Mouse (Mus musculus) liver, embryonic 14.5 days (tissue): ENCODE data around the gene Crybb2. TPM values are rescaled to one million over a fixed set of nuclear protein-coding genes. Genes with fewer than 3 reads are reported as not detected.

Experiments
- ATAC-seq: fragments of 200-750 bp; cut with Nextera tagmentation; 2 replicates; pipeline ENCODE4 v1.8.0; 2017; ENCODE audit warnings: moderate number of reproducible peaks, mild to moderate bottlenecking, moderate library complexity; ENCODE audit not compliant: insufficient read depth
- DNase-seq, 3 experiments: peaks; one replicate each; pipeline ENCODE4 v3.0.0-alpha.2; 2012 to 2013; ENCODE audit warnings: low read depth in 3 of 3, low spot score in 3 of 3
- H3K27ac ChIP-seq: fragments of 300-500 bp; sonication (generic); 2 replicates; pipeline ENCODE4 v1.5.1; 2014; ENCODE audit warnings: moderate library complexity, mild to moderate bottlenecking, control low read depth, inconsistent platforms
- H3K27me3 ChIP-seq: fragments of 300-500 bp; sonication (generic); 2 replicates; pipeline ENCODE4 v1.6.1; 2014; ENCODE audit warnings: mild to moderate bottlenecking, low read length, moderate library complexity; ENCODE audit not compliant: control insufficient read depth, insufficient read depth
- H3K36me3 ChIP-seq: fragments of 300-500 bp; sonication (generic); replicated peaks from 2 replicates; pipeline ENCODE4 v1.6.1; 2014; ENCODE audit warnings: low read depth; ENCODE audit not compliant: control insufficient read depth, insufficient read depth
- H3K4me1 ChIP-seq, 2 experiments: fragments of 200-500 bp in 1 of 2; fragments of 300-500 bp in 1 of 2; sonication (generic) in 1 of 2; replicated peaks; 2 replicates each; pipeline ENCODE4 v1.6.1; 2012 to 2014; ENCODE audit warnings: antibody characterized with exemption in 1 of 2, inconsistent platforms in 1 of 2, low read length in 1 of 2; ENCODE audit not compliant: control insufficient read depth in 2 of 2, insufficient read depth in 2 of 2
- H3K4me2 ChIP-seq: fragments of 300-500 bp; sonication (generic); 2 replicates; pipeline ENCODE4 v1.6.1; 2014; ENCODE audit warnings: low read depth, mild to moderate bottlenecking, control low read depth, moderate library complexity
- H3K4me3 ChIP-seq, 2 experiments: fragments of 200-500 bp in 1 of 2; fragments of 300-500 bp in 1 of 2; sonication (generic) in 1 of 2; 2 replicates each; pipeline ENCODE4 v1.5.1; 2012 to 2014; ENCODE audit warnings: low read depth in 2 of 2, low read length in 2 of 2, mild to moderate bottlenecking in 2 of 2, control low read depth in 1 of 2, inconsistent platforms in 1 of 2, moderate library complexity in 1 of 2; ENCODE audit not compliant: insufficient read depth in 1 of 2
- H3K9ac ChIP-seq: fragments of 300-500 bp; sonication (generic); replicated peaks from 2 replicates; pipeline ENCODE4 v1.6.1; 2014; ENCODE audit warnings: mild to moderate bottlenecking, control low read depth, moderate library complexity
- H3K9me3 ChIP-seq: fragments of 300-500 bp; sonication (generic); 2 replicates; pipeline ENCODE4 v1.6.1; 2016; ENCODE audit warnings: low read length, mixed read lengths; ENCODE audit not compliant: control insufficient read depth
- CTCF ChIP-seq: IDR thresholded peaks from 2 replicates; pipeline ENCODE4 v1.5.1; 2016; ENCODE audit warnings: antibody characterized with exemption, low read depth, control low read depth
- EP300 ChIP-seq: IDR thresholded peaks from 2 replicates; pipeline ENCODE4 v1.6.1; 2016; ENCODE audit warnings: antibody characterized with exemption, low read depth
- WGBS: fragments of 180-500 bp; shearing (Covaris S2); extraction: QIAGEN DNeasy Blood & Tissue Kit; methylation state at CpG from one replicate; pipeline ENCODE4 v1.1.7; 2014; ENCODE audit not compliant: insufficient replicate concordance; 5-methylcytosine and 5-hydroxymethylcytosine counted together
- polyA plus RNA-seq, 2 experiments: library from polyadenylated mRNA; depleted of rRNA in 1 of 2; stranded (reverse) in 1 of 2; unstranded in 1 of 2; fragments of >200 nt; fragmentation: Nextera tagmentation in 1 of 2; extraction: Ambion mirVana in 1 of 2; gene quantifications; 2 replicates each; pipeline versions ENCODE4 v1.2.1 to v1.2.3; 2012 to 2014

Gene Crybb2
- polyA plus RNA-seq, 2 experiments: not detected

DNA sequence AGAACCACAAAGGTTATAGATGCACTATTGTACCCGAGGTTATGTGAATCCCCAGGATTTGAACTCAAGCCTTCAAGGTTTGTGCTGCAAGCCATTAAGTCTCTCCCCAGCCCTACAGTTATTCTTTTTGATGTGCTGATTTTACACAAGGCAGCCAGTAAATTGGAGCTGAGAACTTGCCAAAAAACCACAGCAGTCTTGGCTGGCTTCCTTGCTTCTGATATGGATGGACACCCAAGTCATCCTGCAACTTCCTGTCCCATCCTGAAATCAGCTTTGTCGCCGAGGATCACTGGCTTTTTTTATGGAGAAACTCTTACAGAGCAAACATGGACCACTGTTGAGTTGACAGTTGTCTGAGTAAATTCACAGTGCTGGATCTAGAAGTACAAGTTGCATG is 39.8 kb downstream of the Crybb2 start:
- Histone ChIP-seq H3K4me2 (no peak overlapping the region), H3K27ac (no peak overlapping the region), H3K9me3 (no peaks in the 10 kb centered on the region), H3K36me3 (no peaks in the 10 kb centered on the region), H3K4me3 (no peak overlapping the region), H3K27me3 (no peaks in the 10 kb centered on the region), H3K9ac (no peak overlapping the region), H3K4me1 (peaks cover 0 to under 1% of the 10 kb centered on the region in 2 experiments; a peak in 1 of 4 replicates)
- WGBS: 44% methylated on average over 3 of the region's 3 CpGs
- no peak for DNase-seq
- ATAC-seq: no peak
- TF ChIP-seq CTCF (no peak), EP300 (no peak)

DNA sequence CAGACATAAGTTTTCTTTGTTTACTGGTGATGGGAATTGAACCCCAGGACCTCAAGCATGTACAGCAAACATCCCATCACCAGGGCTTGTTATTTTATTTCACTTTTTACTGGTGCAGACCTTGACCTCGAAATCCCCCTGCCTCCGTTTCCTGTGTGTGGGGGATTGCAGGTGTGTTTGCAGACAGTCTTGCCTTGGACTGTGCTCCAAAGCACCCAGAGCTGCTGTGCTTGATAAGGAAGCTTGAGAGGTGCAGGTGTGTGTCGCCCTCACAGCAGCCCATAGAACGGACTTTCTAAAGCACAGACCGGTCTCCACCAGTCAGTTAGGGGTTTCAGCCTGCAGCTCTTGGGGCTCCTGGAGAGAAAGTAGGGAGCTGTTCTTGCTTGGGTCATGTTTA is 43.2 kb downstream of the Crybb2 start:
- Histone ChIP-seq H3K9me3 (no peaks in the 10 kb centered on the region), H3K4me3 (no peak overlapping the region), H3K9ac (no peak overlapping the region), H3K4me2 (no peak overlapping the region), H3K36me3 (no peaks in the 10 kb centered on the region), H3K4me1 (peaks cover 0 to 5% of the 10 kb centered on the region in 2 experiments; a peak in 2 of 4 replicates), H3K27me3 (no peaks in the 10 kb centered on the region), H3K27ac (no peak overlapping the region)
- no peak for DNase-seq
- ATAC-seq: no peak
- WGBS: 49% methylated on average over 5 of the region's 5 CpGs
- TF ChIP-seq CTCF (no peak), EP300 (no peak)

DNA sequence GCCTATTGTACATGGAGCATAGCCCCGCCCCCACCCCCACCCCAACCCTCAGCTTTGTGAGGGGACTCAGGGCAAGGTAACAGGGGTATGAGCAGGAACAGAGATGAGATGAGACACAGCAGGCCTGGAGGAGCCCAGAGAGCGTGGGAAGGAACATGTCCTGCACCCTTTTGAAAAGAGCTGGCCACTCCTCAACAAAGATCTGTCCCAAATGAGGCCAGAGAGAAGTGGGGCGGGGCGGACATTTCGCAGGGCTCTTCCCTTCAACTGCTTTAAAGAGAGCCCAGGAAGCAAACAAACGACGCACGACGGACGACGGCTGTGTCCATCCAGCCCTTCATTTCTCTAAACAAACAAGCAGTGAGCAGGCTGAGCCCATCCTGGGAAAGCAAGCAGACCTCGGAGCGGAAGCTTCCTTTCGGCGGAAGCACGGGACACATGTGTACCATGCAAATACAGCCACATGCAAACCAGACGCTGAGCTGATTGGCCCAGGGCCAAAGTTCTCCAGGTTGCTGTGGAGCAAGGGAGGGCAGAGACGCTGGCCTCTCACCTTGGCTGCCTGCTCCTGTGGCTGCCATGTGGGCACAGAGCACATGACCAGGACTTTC is 45.7 kb downstream of the Crybb2 start:
- no peak overlapping the region; a peak in 1 of 4 replicates for H3K4me3 ChIP-seq

DNA sequence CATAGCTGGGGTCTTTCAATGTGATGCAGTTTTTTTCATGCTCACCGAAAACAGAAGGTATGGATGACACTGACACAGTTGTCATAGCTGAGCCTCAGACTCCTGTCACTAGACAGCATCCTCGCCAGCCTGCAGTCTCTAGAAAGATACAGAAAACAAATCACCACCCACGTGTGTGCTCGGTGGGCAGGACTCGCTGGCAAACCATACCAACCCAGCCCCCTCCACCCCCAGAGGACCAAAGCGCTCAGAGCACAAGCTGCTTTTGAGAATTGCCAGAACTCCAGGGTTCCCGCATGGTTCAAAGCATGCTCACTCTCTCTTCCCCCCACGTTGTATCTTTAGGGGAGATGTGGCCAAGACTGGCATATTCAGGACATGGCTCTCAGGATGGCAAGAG is 51.7 kb downstream of the Crybb2 start:
- no peak overlapping the region for H3K27ac ChIP-seq
- H3K4me3 ChIP-seq: no peak overlapping the region
- H3K9ac ChIP-seq: no peak overlapping the region
- no peaks in the 10 kb centered on the region for H3K9me3 ChIP-seq
- no peaks in the 10 kb centered on the region for H3K36me3 ChIP-seq
- no peaks in the 10 kb centered on the region; the same call in 1 of the 2 replicates for H3K27me3 ChIP-seq
- ATAC-seq: no peak
- H3K4me1 ChIP-seq: peaks cover 0 to 13% of the 10 kb centered on the region in 2 experiments; a peak in 2 of 4 replicates
- WGBS: 55% methylated on average over 8 of the region's 8 CpGs
- no peak for TF ChIP-seq EP300
- H3K4me2 ChIP-seq: no peak overlapping the region
- no peak for DNase-seq

More for the DNA sequence above, 45.7 kb downstream of the Crybb2 start:
- Histone ChIP-seq H3K27ac (no peak overlapping the region), H3K4me1 (peaks cover 0 to 5% of the 10 kb centered on the region in 2 experiments; a peak in 2 of 4 replicates), H3K9ac (no peak overlapping the region), H3K9me3 (no peaks in the 10 kb centered on the region), H3K36me3 (no peaks in the 10 kb centered on the region), H3K4me2 (no peak overlapping the region), H3K27me3 (no peaks in the 10 kb centered on the region)
- 26% methylated on average over 18 of the region's 18 CpGs for WGBS
- TF ChIP-seq CTCF: no peak
- no peak for TF ChIP-seq EP300
- peak; percentile 68 for ATAC-seq
- DNase-seq: peak in 2 of 3 experiments; percentile 20 to 25

DNA sequence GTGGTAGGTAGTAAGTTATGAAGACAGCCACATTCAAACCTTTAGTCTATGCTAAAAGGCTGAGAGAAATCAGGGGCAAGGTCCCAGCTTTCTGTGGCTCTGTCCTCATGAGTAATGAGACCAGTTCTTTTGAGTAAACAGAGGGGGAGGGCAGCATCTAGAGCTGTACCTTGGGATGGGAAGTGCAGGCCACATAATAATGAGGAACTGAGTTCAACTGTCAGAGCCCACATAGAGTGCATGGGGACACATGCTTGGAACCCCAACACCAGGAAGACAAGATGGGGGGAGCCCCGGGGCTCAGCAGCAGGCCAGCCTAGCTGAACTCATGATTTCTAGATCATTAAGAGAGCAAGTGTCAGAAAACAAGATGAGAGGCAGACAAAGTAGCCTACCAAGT is 52.9 kb downstream of the Crybb2 start:
- DNase-seq: no peak
- WGBS: 63% methylated on average over 1 of the region's 1 CpGs
- no peak overlapping the region for H3K4me2 ChIP-seq
- H3K4me3 ChIP-seq: no peak overlapping the region
- H3K9ac ChIP-seq: no peak overlapping the region
- H3K4me1 ChIP-seq: peaks cover 0 to 16% of the 10 kb centered on the region in 2 experiments; a peak in 2 of 4 replicates
- ATAC-seq: no peak
- H3K27me3 ChIP-seq: no peaks in the 10 kb centered on the region; the same call in 1 of the 2 replicates
- H3K27ac ChIP-seq: no peak overlapping the region
- H3K9me3 ChIP-seq: no peaks in the 10 kb centered on the region
- TF ChIP-seq EP300 (no peak), CTCF (no peak)
- no peaks in the 10 kb centered on the region for H3K36me3 ChIP-seq
